Mouse (Mus musculus): ENCODE measurements around the gene Syne1. TPM values are rescaled to one million over a fixed set of nuclear protein-coding genes. Genes with fewer than 3 reads are reported as not detected.

Gene Syne1
- total RNA-seq, 2 experiments from 2014 or later: 45.2 to 55.3 TPM

- intact Hi-C loops (cut with DNase I; ENCODE audit: low total_unique reads): no loop called here
- no peak for DNase-seq
Measured at GRCm38 (mm10) chr10:5326716-5327115, 224.6 kb downstream of the Syne1 start.

DNA sequence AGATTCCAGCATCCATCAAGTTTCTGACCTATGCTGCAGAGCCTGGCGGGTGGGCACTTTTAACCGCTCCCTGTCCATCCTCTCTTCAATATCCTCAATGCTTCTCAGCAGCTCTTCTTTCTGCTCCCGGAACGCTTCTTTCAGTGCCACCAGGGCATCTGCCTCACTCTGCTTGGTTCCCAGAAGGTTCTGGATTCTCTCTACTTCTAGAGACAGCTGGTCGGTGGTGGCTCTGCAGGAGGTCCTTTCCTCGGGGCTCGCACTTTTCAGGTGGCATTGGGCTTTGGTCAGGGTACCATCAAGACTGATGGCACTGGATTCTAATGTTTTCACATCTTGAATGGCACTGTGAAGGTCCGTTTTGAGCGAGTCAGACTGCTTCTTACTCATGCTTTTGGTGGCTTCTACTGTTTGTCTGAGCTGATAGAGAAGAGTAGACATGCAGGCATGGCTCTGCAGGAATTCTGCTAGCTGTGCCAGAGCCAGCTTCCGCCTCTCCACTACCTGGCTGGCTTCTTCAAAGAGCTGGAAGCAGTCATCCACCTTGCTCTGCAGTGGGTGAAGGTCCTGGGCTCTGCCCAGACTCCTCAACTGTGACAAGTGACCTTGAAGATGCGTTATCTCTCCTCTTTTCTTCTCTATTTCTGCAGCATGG, 227.4 kb downstream of the Syne1 start:
- no peak for DNase-seq
- intact Hi-C loops (cut with DNase I; ENCODE audit: low total_unique reads): no loop called here

- DNase-seq: no peak
- intact Hi-C loops (cut with DNase I; ENCODE audit: low total_unique reads): no loop called here
Measured at GRCm38 (mm10) chr10:5322562-5322961, 228.7 kb downstream of the Syne1 start.

- intact Hi-C loops (cut with DNase I; ENCODE audit: low total_unique reads): no loop called here
- DNase-seq: peak; percentile 67
Measured at GRCm38 (mm10) chr10:5317602-5318001, 233.7 kb downstream of the Syne1 start.

DNA sequence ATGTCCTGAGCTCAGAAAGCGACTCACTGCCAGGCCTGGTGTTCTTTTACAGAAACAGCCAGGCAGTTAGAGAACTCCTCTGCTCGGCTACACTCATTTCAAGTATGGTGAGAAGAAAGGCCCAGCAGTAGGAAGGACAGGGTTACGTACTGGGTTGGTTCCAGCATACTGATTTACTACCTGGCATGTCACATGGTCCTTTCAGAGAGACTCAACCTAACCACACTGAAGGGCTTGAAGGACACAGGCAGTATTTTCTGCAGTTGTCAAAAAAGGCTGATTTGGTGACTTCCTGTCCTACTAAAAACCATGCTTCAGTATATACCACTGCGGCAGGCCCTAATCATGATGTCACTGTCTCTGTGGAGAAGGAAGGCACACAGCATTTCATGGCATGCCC, 238.8 kb downstream of the Syne1 start:
- intact Hi-C loops (cut with DNase I; ENCODE audit: low total_unique reads): no loop called here
- no peak for DNase-seq

DNA sequence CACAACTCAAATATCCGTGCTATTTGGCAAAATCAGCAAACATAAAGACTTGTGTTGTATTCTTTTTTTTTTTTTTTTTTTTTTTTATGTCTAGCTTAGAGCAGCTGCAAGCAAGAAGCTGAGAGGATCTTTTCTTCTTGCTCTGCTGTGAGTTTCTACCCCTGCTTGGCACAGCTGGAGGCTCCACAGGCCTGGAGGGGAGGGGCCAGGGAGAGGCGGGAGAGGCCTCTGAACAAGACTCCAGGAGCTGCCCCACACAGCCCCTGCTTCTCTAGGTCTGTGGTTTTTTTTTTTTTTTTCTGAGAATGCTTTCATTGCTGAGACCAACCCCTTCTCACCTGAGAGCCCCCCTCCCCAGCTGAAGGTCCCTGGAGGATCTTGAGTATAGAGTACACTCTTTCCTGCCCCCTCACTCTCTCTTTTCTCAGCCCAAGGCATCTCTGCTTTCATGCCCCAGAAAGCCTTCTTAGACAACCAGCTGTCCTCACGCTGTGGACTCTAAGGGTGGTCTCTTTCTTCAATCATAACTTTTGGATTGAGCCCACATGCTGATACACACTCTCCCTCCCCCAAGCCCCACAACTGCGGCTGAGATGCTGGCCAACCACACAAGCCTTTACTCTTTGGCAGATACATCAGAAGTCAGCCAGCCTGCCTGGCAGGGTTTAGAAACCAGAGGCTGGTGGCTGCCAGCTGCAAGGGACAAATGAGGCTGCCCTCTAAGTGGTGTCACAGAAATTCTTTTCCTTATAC, 241.1 kb downstream of the Syne1 start:
- intact Hi-C loops (cut with DNase I; ENCODE audit: low total_unique reads): no loop called here

GRCm38 (mm10) chr10:5309398-5309797, 241.9 kb downstream of the Syne1 start:
- intact Hi-C loops (cut with DNase I; ENCODE audit: low total_unique reads): no loop called here
- no peak for DNase-seq

More for the DNA sequence above, 241.1 kb downstream of the Syne1 start:
- DNase-seq: peak; percentile 61

- intact Hi-C loops (cut with DNase I; ENCODE audit: low total_unique reads): no loop called here
- DNase-seq: peak; percentile 67
Measured at GRCm38 (mm10) chr10:5305555-5305954, 245.7 kb downstream of the Syne1 start.

GRCm38 (mm10) chr10:5295291-5295891, 255.9 kb downstream of the Syne1 start:
- DNase-seq: no peak
- intact Hi-C loops (cut with DNase I; ENCODE audit: low total_unique reads): no loop called here

DNA sequence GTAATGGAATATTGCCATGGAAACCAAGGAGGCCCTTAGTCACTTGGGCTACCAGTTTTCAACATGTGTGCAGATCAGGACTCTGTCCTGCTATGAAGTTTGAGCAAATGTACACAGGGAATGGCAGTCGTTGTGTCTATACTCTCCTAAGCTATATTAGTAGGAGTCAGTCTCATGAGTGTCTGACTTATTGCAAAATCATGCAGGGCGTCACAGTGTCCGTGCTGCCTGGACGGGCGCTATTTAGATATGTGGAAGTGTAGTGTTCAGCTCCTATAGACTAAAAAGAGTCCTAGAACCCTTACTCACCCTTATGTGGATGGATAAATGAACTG, 261.7 kb downstream of the Syne1 start:
- no peak for DNase-seq
- intact Hi-C loops (cut with DNase I; ENCODE audit: low total_unique reads): no loop called here

- DNase-seq: peak; percentile 88
- intact Hi-C loops (cut with DNase I; ENCODE audit: low total_unique reads): no loop called here
Measured at GRCm38 (mm10) chr10:5288716-5289574, 262.3 kb downstream of the Syne1 start.

DNA sequence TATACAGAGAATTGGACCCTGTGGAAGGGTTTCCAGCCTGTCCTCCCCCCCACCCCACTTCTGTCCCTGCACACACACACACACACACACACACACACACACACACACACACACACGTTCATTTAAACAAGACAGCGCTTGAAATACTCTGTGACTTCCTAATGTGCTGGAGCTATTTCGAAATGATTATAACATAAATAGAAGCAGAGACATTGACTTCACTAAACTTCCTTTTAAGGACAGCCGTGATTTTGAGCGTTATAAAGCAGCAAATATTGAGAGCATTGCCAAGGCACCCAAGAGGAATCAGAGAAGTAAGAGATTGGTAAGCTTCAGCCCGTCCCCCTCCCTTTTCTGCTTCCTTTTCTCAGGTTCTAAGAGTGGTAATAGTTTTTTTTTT, 263.0 kb downstream of the Syne1 start:
- intact Hi-C loops (cut with DNase I; ENCODE audit: low total_unique reads): no loop called here
- DNase-seq: no peak

DNA sequence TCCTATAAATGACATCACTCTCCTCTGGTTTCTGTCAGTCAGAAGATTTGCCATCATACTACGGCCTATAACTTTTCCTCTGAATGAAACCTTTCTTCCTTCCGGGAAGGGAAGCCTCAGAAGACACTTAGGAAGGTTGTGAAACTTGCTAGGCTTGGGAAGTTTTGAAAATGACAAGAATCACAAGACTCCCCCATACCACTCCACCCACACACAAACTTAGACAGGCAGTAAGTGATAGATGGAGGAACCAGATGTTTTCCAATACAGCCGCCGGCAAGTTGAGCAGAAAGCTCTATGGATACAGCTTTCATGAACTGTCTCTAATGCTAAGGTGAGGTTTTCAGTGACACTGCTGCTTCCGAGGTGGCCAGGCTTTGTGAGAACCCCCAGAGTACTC, 275.5 kb downstream of the Syne1 start:
- no peak for DNase-seq
- intact Hi-C loops (cut with DNase I; ENCODE audit: low total_unique reads): no loop called here

DNA sequence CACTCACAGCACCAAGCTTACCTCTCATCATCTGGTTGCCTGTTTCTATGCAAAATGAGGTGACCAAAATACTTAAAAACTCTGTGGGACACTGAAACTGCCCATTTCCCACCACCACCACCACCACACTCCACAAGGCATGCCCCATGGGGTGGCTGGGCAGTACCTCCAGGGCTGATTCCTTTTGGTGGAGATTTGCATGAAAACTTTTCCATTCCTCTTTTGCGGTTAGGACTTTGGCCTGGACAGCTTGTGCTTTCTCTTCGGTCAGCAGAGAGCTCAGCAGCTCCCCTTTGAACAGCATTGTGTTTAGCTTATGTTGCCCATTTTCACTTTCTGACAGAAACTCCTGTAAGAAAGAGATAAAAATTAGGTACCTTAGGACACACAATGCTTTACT, 280.6 kb downstream of the Syne1 start:
- intact Hi-C loops (cut with DNase I; ENCODE audit: low total_unique reads): no loop called here
- DNase-seq: no peak

- no peak for DNase-seq
- intact Hi-C loops (cut with DNase I; ENCODE audit: low total_unique reads): no loop called here
Measured at GRCm38 (mm10) chr10:5264418-5264817, 286.9 kb downstream of the Syne1 start.

GRCm38 (mm10) chr10:5262636-5263035, 288.6 kb downstream of the Syne1 start:
- intact Hi-C loops (cut with DNase I; ENCODE audit: low total_unique reads): no loop called here

GRCm38 (mm10) chr10:5256686-5257085, 294.6 kb downstream of the Syne1 start:
- intact Hi-C loops (cut with DNase I; ENCODE audit: low total_unique reads): no loop called here

More at GRCm38 (mm10) chr10:5262636-5263035, 288.6 kb downstream of the Syne1 start:
- no peak for DNase-seq

DNA sequence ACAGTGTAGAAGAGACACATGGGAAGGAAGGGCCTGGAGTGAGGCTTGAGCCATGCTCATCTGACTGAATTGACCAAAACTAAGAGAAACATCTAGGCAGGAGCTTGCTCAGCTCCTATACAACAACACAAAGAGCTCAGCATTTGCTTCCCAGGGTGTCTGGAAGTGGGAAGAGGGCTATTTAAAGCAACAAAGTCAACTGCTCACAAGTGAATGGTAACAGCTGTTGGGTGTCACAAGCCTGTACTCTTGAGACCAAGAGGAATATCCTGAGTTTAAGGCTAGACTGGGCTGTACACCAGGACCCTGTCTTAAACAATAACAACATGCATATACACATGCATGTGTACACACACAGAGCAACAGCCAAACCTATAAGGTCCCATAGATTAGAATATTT, 297.5 kb downstream of the Syne1 start:
- intact Hi-C loops (cut with DNase I; ENCODE audit: low total_unique reads): no loop called here
- no peak for DNase-seq

More at GRCm38 (mm10) chr10:5256686-5257085, 294.6 kb downstream of the Syne1 start:
- DNase-seq: no peak

DNA sequence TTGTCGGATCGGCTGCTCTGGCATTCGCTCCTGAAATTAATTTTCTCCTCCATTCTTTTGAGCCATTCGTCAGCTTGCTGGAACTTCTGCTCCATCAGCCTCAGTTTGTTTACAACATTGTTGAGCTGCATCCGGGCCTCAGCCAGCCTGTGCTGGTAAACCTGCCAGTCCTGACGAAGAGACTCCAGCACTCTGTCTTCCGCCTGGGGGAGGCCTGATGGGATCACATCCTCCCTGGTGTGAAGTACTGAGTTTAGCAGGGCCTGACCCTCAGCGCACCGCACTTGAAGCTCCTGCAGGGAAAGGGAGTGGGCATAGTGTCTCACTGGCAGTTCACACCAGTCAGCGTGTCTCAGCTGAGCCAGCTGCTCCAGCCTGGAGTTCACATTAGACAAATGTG, 300.6 kb downstream of the Syne1 start:
- DNase-seq: no peak
- intact Hi-C loops (cut with DNase I; ENCODE audit: low total_unique reads): no loop called here

DNA sequence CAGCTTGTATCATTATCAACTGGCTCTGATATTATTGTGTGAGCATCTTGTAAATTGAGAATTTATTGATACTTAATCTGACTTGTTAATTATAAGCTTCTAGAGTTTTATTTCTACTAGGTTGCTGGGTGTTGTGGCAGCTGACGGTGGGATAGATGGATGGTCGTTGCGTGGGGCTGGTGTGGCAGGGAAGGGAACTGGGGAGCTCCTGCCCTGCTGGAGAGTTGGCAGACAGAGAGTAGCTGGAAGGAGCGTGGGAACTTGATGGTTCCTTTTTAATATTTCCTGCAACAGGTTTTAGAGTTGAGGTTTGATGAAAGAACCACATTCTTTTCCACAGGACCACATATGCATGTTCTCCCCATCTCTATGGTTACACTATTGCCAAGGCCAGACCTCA, 311.6 kb downstream of the Syne1 start:
- intact Hi-C loops (cut with DNase I; ENCODE audit: low total_unique reads): no loop called here
- DNase-seq: no peak

Measured in gastrocnemius, postnatal 14 days (tissue).